Mouse (Mus musculus) small intestine, adult 2 months (tissue): ENCODE data around the gene Gm20388. TPM values are rescaled to one million over a fixed set of nuclear protein-coding genes. Genes with fewer than 3 reads are reported as not detected.

ENCODE experiments used
- H3K27ac ChIP-seq: fragments of 200-500 bp; 2 replicates; pipeline ENCODE4 v1.5.1; 2012; ENCODE audit warnings: low read depth, low read length, control low read depth, inconsistent platforms; ENCODE audit not compliant: insufficient read depth
- H3K27me3 ChIP-seq: fragments of 200-500 bp; 2 replicates; pipeline ENCODE4 v1.6.1; 2012; ENCODE audit warnings: mild to moderate bottlenecking, moderate library complexity, low read length, inconsistent platforms; ENCODE audit not compliant: control insufficient read depth, insufficient read depth
- H3K36me3 ChIP-seq: fragments of 200-500 bp; 2 replicates; pipeline ENCODE4 v1.6.1; 2012; ENCODE audit warnings: mild to moderate bottlenecking, low read length, control low read depth, inconsistent platforms; ENCODE audit not compliant: control insufficient read depth, insufficient read depth
- H3K4me1 ChIP-seq: fragments of 200-500 bp; 2 replicates; pipeline ENCODE4 v1.6.1; 2012; ENCODE audit warnings: low read length, inconsistent platforms, mixed read lengths; ENCODE audit not compliant: control insufficient read depth, insufficient read depth, insufficient read length
- H3K4me3 ChIP-seq: fragments of 200-500 bp; 2 replicates; pipeline ENCODE4 v1.5.1; 2012; ENCODE audit warnings: low read depth, mild to moderate bottlenecking, control low read depth, inconsistent platforms, low read length, moderate library complexity
- CTCF ChIP-seq: fragments of 200-500 bp; IDR thresholded peaks from 2 replicates; pipeline ENCODE4 v1.5.1; 2012; ENCODE audit warnings: low read depth, mild to moderate bottlenecking, control low read depth, inconsistent platforms, low read length, moderate library complexity, mixed read lengths; ENCODE audit not compliant: insufficient replicate concordance, insufficient read length; ENCODE audit errors: extremely low read depth
- POLR2A ChIP-seq: fragments of 200-500 bp; IDR thresholded peaks from 2 replicates; pipeline ENCODE4 v1.6.1; 2012; ENCODE audit warnings: low read depth, mild to moderate bottlenecking, control low read depth, inconsistent platforms, low read length, moderate library complexity
- WGBS: fragments of 180-500 bp; shearing (Covaris S2); methylation state at CpG from one replicate; pipeline ENCODE4 v1.1.7; 2018; 5-methylcytosine and 5-hydroxymethylcytosine counted together
- polyA plus RNA-seq: library from polyadenylated mRNA; depleted of rRNA; stranded (reverse); fragments of >200 nt; gene quantifications from 2 replicates; pipeline ENCODE4 v1.2.3, GENCODE M21; 2012

Gene Gm20388
- polyA plus RNA-seq, 1 experiment, result 37.3 TPM

DNA sequence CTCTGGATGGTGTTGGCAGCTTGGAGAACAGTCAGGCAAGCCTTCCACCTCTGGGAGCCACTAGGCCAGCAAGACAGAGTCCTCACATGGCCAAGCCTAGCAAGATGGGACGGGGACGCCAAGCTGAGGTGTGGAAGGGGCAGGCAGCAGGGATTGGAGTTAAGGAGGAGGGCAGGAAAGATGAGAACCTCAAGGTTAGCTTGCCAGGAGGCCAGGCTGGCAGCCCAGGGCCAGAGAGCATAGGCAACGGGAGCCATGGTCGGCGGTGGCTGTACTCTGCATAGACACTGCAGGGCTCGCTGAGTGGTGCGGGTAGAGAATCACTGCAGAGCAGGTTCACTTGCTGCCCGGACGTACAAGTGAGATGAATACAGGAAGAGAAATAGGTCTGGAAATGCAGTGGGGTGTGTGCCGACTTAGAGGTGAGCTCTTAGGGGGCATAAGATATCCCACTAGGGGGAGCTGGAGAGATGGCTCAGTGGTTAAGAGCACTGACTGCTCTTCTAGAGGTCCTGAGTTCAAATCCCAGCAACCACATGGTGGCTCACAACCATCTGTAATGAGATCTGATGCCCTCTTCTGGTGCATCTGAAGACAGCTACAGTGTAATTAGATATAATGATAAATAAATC lies 731.5 kb downstream of the Gm20388 start:
- 78% methylated on average over 10 of the region's 10 CpGs for WGBS
- no peak overlapping the region for H3K27ac ChIP-seq
- H3K27me3 ChIP-seq, result no peaks in the 10 kb centered on the region
- H3K4me1 ChIP-seq, result no peaks in the 10 kb centered on the region
- H3K36me3 ChIP-seq, result no peaks in the 10 kb centered on the region
- H3K4me3 ChIP-seq, result no peak overlapping the region
- TF ChIP-seq CTCF (no peak), POLR2A (no peak)

GRCm38 (mm10) chr8:120644663-120645062 lies 734.0 kb downstream of the Gm20388 start:
- 44% methylated on average over 7 of the region's 7 CpGs for WGBS
- no peak overlapping the region for H3K4me3 ChIP-seq
- H3K27ac ChIP-seq, result no peak overlapping the region
- H3K36me3 ChIP-seq, result no peaks in the 10 kb centered on the region
- TF ChIP-seq POLR2A (no peak), CTCF (no peak)
- no peaks in the 10 kb centered on the region for H3K27me3 ChIP-seq
- no peaks in the 10 kb centered on the region for H3K4me1 ChIP-seq

- 77% methylated on average over 7 of the region's 7 CpGs for WGBS
Measured at GRCm38 (mm10) chr8:120647532-120647931, 736.9 kb downstream of the Gm20388 start, which contains the start of gene 1190005I06Rik. TSS of gene 1190005I06Rik (minus strand) at chr8:120647632.

DNA sequence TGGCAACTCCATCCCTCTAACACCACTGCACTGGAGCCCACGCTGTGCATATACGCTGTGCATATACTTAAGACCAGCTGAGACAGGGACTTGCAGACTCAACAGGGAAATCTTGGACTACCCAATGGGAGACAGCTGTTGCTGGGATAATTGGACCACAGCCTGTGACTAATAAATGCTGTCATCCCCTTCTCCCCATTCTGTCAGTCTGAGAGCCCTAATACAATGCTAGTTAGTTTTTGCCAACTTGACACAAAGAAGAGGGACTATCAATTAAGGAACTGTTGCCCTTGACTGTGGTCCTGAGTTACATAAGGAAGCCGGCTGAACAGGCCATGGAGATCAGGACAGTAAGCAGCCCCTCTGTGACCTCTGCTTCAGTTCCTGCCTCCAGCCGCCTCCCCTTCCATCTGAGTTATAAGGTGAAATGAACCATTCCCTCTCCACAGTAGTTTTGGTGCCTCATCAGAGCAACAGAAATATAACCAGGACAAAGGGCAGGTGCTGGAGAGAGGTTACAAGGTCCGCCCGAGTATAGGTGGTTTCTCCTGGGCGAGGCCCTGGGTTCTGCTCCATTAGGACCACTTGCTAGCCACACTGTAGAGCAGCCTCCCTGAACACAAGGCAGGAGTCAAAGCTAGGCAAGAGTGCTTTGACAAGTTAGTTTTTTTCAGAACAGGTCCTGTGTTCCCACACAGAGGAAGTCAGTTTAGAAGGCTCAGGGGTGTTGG lies 745.8 kb downstream of the Gm20388 start:
- Histone ChIP-seq H3K4me3 (no peak overlapping the region), H3K4me1 (peaks cover 9% of the 10 kb centered on the region; the same call in 1 of the 2 replicates), H3K27me3 (no peaks in the 10 kb centered on the region), H3K27ac (no peak overlapping the region), H3K36me3 (peaks cover 29% of the 10 kb centered on the region)
- no peak for TF ChIP-seq POLR2A
- WGBS, result 62% methylated on average over 7 of the region's 7 CpGs

More at GRCm38 (mm10) chr8:120647532-120647931, 736.9 kb downstream of the Gm20388 start, which contains the start of gene 1190005I06Rik:
- TF ChIP-seq POLR2A (no peak), CTCF (no peak)
- Histone ChIP-seq H3K36me3 (no peaks in the 10 kb centered on the region), H3K4me1 (no peaks in the 10 kb centered on the region), H3K4me3 (no peak within 1 kb of the TSS), H3K27me3 (no peaks in the 10 kb centered on the region), H3K27ac (no peak within 1 kb of the TSS)

DNA sequence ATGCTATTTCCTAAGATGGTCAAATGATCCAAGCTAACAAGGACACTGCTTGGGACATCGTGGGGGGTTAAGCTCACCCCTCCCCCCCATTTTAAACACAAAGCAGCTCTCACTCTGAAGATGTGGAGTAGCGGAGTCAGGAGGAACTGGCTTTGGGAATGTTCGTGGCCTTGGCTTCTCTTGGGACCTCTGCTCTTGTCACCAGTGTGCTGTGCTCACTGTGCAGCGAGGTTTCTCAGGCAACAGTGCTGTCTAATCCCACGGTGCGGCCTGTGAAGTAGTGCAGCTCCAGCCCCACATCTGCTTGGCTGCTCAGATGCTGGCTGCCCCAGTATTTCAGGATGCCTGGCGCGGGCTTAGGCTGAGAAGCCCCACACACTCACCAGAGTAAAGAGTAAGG lies 746.8 kb downstream of the Gm20388 start:
- peaks cover 9% of the 10 kb centered on the region; the same call in 1 of the 2 replicates for H3K4me1 ChIP-seq
- peaks cover 29% of the 10 kb centered on the region for H3K36me3 ChIP-seq
- H3K27ac ChIP-seq, result no peak overlapping the region
- TF ChIP-seq CTCF, result no peak
- TF ChIP-seq POLR2A, result no peak
- no peak overlapping the region for H3K4me3 ChIP-seq
- no peaks in the 10 kb centered on the region for H3K27me3 ChIP-seq
- WGBS, result 88% methylated on average over 8 of the region's 8 CpGs

DNA sequence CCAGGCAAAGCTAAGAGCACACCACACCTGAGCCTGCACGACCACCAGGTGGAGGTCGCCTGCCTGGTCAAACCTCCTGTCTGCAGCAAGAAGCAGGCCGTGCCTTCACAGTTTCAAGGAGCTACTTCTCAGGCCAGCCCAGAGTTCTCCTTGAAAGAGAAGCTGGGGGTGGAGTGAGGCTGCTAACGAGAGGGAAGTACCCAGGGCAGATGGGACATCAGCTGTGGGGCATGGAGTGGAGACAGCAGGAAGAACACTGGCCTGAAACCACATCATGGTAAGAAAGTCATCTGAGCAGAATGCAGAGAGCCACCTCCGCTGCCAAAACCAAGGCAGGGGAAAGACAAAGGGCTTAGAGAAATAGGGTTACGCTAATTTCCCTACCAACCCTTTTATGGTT lies 753.9 kb downstream of the Gm20388 start:
- H3K4me3 ChIP-seq, result no peak overlapping the region
- TF ChIP-seq CTCF, result no peak
- H3K36me3 ChIP-seq, result no peaks in the 10 kb centered on the region
- H3K27me3 ChIP-seq, result no peaks in the 10 kb centered on the region
- H3K27ac ChIP-seq, result no peak overlapping the region
- 80% methylated on average over 6 of the region's 6 CpGs for whole genome bisulfite sequencing
- H3K4me1 ChIP-seq, result peaks cover 10% of the 10 kb centered on the region

GRCm38 (mm10) chr8:120665726-120666455 lies 755.2 kb downstream of the Gm20388 start:
- Histone ChIP-seq H3K27me3 (no peaks in the 10 kb centered on the region), H3K27ac (no peak overlapping the region), H3K36me3 (peaks cover 12% of the 10 kb centered on the region), H3K4me1 (peaks cover 10% of the 10 kb centered on the region), H3K4me3 (no peak overlapping the region)
- TF ChIP-seq CTCF (no peak), POLR2A (no peak)
- WGBS, result 70% methylated on average over 3 of the region's 3 CpGs
